Mouse (Mus musculus): ENCODE data around the gene Fgf13.

DNA sequence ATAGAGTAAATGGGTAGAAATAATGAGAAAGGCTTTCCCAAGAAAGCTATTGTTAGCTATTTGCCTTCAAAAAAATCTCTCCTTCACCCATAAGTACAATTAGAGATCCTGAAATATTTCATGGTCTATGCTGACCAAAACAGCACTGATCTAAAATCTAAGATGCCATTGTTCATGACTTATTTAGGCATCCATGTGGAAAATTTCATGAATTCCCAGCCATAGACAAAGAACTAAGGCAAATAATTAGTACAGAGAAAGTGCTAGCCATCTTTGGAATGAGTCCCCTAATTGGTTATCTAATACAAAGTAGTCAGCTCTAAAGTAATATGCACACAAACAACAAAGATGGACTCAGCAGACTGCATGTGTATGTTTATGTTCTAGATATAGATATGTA lies 366.7 kb downstream of the Fgf13 start:
- TF ChIP-seq CTCF (IDR thresholded peaks at IDR 0.05; ENCODE audit: control insufficient read depth, insufficient read depth, insufficient read length), result no peak
- TF ChIP-seq MAX (IDR thresholded peaks at IDR 0.05), result no peak
- no peak for TF ChIP-seq USF1 (IDR thresholded peaks at IDR 0.05; ENCODE audit: low read depth)

All from C2C12 (cell line).